Mouse (Mus musculus): Measurements from ENCODE around the gene Gm17720.

Gene Gm17720

GRCm38 (mm10) chr8:110102653-110103052 lies at the start of gene Gm17720:
Gene Gm17720 (minus strand): TSS chr8:110102753.
- DNase-seq (ENCODE audit: low read depth in 1 of 2, low spot score in 2 of 2) = no peak

- DNase-seq (ENCODE audit: low read depth in 1 of 2, low spot score in 2 of 2) = no peak
Observed at GRCm38 (mm10) chr8:110145538-110145937, 43.0 kb upstream of the Gm17720 start.

GRCm38 (mm10) chr8:110140770-110141169 lies 38.2 kb upstream of the Gm17720 start:
- DNase-seq (ENCODE audit: low read depth in 1 of 2, low spot score in 2 of 2) = no peak

GRCm38 (mm10) chr8:110140156-110140555 lies 37.6 kb upstream of the Gm17720 start:
- DNase-seq (ENCODE audit: low read depth in 1 of 2, low spot score in 2 of 2) = no peak

- no peak for DNase-seq (ENCODE audit: low read depth in 1 of 2, low spot score in 2 of 2)
Observed at GRCm38 (mm10) chr8:110135515-110135914, 33.0 kb upstream of the Gm17720 start.

- DNase-seq (ENCODE audit: low read depth in 1 of 2, low spot score in 2 of 2) = no peak
Observed at GRCm38 (mm10) chr8:110134236-110134635, 31.7 kb upstream of the Gm17720 start.

- DNase-seq (ENCODE audit: low read depth in 1 of 2, low spot score in 2 of 2) = no peak
Observed at GRCm38 (mm10) chr8:110130537-110130936, 28.0 kb upstream of the Gm17720 start.

- no peak for DNase-seq (ENCODE audit: low read depth in 1 of 2, low spot score in 2 of 2)
Observed at GRCm38 (mm10) chr8:110119715-110120114, 17.2 kb upstream of the Gm17720 start.

- no peak for DNase-seq (ENCODE audit: low read depth in 1 of 2, low spot score in 2 of 2)
Observed at GRCm38 (mm10) chr8:110101676-110102075, 877 bp downstream of the Gm17720 start.

- no peak for DNase-seq (ENCODE audit: low read depth in 1 of 2, low spot score in 2 of 2)
Observed at GRCm38 (mm10) chr8:110100907-110101306, 1.6 kb downstream of the Gm17720 start, which contains the start of gene Gm21964. Gene Gm21964 (plus strand): TSS chr8:110101207.

- DNase-seq (ENCODE audit: low read depth in 1 of 2, low spot score in 2 of 2) = no peak
Observed at GRCm38 (mm10) chr8:110091869-110092268, 10.7 kb downstream of the Gm17720 start.

- no peak for DNase-seq (ENCODE audit: low read depth in 1 of 2, low spot score in 2 of 2)
Observed at GRCm38 (mm10) chr8:110082416-110083105, 20.0 kb downstream of the Gm17720 start.

GRCm38 (mm10) chr8:110079282-110080221 lies 23.0 kb downstream of the Gm17720 start, which contains the start of gene Zfp612:
Gene Zfp612 (plus strand): TSS chr8:110079746.
- no peak for DNase-seq (ENCODE audit: low read depth in 1 of 2, low spot score in 2 of 2)

- DNase-seq (ENCODE audit: low read depth in 1 of 2, low spot score in 2 of 2) = no peak
Observed at GRCm38 (mm10) chr8:110074496-110074895, 28.1 kb downstream of the Gm17720 start.

GRCm38 (mm10) chr8:110071600-110071999 lies 31.0 kb downstream of the Gm17720 start:
- DNase-seq (ENCODE audit: low read depth in 1 of 2, low spot score in 2 of 2) = no peak

GRCm38 (mm10) chr8:110069706-110070105 lies 32.8 kb downstream of the Gm17720 start:
- DNase-seq (ENCODE audit: low read depth in 1 of 2, low spot score in 2 of 2) = no peak

- no peak for DNase-seq (ENCODE audit: low read depth in 1 of 2, low spot score in 2 of 2)
Observed at GRCm38 (mm10) chr8:110065676-110066075, 36.9 kb downstream of the Gm17720 start.

- DNase-seq (ENCODE audit: low read depth in 1 of 2, low spot score in 2 of 2) = no peak
Observed at GRCm38 (mm10) chr8:110064606-110065365, 37.8 kb downstream of the Gm17720 start.

GRCm38 (mm10) chr8:110064161-110064560 lies 38.4 kb downstream of the Gm17720 start:
- DNase-seq (ENCODE audit: low read depth in 1 of 2, low spot score in 2 of 2) = no peak

- DNase-seq (ENCODE audit: low read depth in 1 of 2, low spot score in 2 of 2) = no peak
Observed at GRCm38 (mm10) chr8:110058207-110058606, 44.3 kb downstream of the Gm17720 start.

GRCm38 (mm10) chr8:110051208-110051607 lies 51.3 kb downstream of the Gm17720 start:
- no peak for DNase-seq (ENCODE audit: low read depth in 1 of 2, low spot score in 2 of 2)
